Mouse (Mus musculus): Measurements from ENCODE around the gene 6330409D20Rik. TPM values are rescaled to one million over a fixed set of nuclear protein-coding genes. Genes with fewer than 3 reads are reported as not detected.

6330409D20Rik gene
- total RNA-seq (2021), result not detected
- long read RNA-seq, experiment 1, result 0 reads
- long read RNA-seq, experiment 2, result 0 reads

DNA sequence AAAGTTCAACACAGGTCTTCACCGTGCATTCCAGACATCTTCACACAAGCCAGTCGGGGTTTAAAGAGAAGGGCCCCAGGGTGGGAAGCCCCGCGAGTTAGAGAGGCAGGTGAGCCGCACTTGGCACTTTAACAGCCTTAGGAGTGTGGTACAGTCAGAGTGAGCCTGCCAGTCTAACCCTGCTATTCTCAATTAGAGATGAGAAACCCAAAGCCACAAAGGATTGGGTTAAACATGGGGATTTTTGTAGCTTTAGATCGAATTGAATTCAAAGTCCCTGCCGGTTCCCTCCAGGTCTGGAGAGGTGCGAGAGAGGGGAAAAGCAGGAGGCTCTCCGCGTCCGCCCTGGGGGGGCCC, at the start of gene 6330409D20Rik:
TSS of gene 6330409D20Rik (minus strand) at position 101 of the 357 bp plus-strand sequence.
- intact Hi-C loops (cut with DNase I), result no loop called here
- no peak for DNase-seq

DNA sequence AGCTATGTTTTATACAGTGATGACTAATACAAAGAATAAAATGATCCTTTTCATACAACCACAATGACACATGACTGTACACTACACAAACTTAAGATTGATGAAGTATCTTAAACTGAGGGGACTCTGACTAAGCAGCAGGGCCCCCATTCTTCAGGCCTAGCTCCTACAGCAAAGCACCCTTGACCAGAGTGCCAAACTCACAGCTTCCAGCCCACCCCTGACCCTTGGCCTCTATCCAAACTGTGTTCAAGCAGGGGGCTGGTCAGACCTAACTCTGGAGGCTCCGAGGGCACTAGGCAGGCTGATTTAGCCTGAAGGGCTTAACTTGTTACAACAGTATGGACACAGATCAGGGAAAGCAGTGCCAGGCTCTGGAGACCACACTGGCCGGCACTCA, 47.8 kb upstream of the 6330409D20Rik start:
- intact Hi-C loops (cut with DNase I), result loop anchor here (5.0 kb wide), 1 partner anchor 139 kb away; no protein-coding TSS in a partner anchor
- no peak for DNase-seq

DNA sequence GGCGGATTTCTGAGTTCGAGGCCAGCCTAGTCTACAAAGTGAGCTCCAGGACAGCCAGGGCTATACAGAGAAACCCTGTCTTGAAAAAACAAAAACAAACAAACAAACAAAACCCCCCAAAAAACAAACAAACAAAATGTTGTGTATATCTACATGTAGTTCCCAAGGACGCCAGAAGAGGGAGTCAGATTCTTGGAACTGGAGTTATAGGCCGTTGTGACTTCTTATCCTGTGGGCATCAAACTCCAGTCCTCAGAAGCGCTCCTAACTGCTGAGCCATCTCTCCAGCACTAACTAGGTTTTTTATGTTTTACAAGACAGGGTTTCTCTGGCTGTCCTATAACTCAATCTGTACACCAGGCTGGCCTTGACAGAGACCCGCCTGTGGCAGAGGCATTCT, 46.4 kb upstream of the 6330409D20Rik start:
- DNase-seq, result no peak
- intact Hi-C loops (cut with DNase I), result loop anchor here (5.0 kb wide), 1 partner anchor 140 kb away; no protein-coding TSS in a partner anchor

DNA sequence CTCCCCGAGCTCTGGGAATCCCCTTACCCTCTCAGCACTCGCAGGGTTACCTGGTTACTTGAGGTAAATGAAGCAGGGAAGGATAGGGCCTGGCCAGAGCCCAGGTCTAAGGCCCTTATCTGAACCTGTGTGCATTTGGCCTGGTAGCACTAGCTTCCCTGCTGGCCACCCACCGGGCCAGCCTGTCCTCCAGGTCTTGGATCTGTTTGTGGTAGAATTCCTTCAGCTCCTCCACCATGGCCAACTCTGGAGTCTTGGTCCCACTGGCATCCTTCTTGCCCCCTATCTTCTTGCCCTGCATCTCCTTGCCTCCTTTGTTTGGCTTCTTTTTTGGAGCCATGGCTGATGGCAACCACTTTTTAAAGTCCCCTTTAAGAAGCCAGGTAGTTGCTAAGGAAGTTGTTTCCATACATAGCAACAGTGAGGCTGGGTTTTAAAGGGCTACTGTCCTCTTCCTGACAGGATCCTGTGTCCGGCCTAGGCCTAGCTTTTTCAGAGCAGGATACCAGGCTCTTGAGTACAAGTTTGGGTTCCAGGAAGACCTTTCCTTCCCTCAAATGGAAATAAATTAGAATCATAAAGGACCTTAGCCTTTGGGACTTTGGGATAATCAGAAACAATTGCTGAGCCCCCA, 43.3 kb upstream of the 6330409D20Rik start, which contains the start of gene Cfap157:
TSS of gene Cfap157 (minus strand) at position 381 of the 634 bp plus-strand sequence.
- intact Hi-C loops (cut with DNase I), result no loop called here
- peak; percentile 30 to 37 for DNase-seq

DNA sequence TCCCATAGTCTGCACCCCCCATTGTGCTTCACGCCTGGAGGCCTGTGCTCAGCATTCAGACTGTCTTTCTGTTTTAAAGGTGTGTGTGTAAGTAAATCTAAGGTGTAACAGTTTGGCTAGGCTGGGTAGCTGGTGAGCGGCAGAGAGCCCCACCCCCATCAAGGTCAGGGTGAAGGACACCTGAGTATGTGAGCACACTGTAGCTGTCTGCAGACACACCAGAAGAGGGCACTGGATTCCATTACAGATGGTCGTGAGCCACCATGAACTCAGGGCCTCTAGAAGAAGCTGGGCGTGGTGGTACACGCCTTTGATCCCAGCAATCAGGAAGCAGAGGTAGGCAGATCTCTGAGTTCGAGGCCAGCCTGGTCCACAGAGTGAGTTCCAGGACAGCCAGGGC, 40.9 kb upstream of the 6330409D20Rik start:
- intact Hi-C loops (cut with DNase I), result no loop called here
- DNase-seq, result no peak

DNA sequence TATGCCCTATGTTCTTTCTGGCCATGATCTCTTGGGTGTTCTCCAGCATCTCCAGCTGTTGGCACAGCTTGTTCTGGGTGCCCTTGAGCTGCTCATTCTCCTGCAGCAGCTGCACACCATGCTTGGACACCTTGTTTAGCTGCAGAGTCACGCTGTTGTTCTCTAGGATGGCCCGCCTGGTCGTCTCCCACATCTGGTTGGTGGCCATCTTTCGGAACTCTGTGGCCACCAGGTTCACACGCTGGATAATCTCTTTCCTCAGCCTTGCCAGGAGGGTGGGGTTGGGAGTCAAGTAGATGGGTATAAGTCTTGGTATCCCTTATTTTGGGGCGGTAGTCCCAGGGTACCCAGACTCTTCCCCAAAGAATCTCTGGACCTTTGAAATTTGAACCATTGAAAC, 38.9 kb upstream of the 6330409D20Rik start:
- DNase-seq, result no peak
- intact Hi-C loops (cut with DNase I), result loop anchor here (1.0 kb wide), 1 partner anchor 78 kb away; no protein-coding TSS in a partner anchor

DNA sequence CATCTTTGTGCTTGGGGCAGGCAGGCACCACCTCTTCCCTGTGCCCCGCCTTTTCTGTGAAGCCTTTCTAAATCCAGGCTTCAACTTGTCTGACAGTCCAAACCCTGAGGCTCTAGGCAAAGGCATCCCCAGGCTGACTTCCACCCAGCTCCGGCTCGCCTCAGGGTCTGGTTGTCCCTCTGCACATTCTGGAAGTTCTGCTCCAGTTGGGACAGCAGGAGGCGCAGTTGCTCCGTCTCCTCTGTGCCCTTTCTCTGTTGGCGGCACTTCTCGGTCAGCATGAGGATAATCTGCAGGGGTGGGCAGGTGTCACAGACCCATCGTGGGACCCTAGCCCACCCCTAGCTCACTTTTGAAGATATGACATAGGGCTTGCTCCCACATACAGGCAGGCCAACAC, 38.3 kb upstream of the 6330409D20Rik start:
- intact Hi-C loops (cut with DNase I), result loop anchor here (1.0 kb wide), 1 partner anchor 78 kb away; no protein-coding TSS in a partner anchor
- DNase-seq, result peak; percentile 79 to 85

DNA sequence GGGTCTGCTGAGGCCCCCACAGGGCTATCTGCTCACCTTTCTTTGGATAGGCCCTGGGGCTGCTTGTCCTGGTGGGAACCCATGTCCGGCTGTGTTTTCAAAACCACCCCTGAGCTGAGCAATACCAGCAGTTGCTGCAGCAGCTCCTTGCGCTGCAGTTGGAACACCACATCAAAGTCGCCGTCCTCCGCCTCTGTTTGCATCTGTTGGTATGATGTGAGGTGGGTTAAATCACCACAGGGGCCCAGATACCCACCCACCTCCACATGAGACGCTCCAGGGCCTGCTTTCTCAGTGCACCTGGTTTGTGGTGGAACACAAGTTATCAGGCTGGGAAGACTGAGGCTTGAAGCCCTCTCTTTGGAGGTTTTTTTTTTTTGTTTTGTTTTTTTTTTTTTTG, 37.3 kb upstream of the 6330409D20Rik start:
- intact Hi-C loops (cut with DNase I), result no loop called here
- DNase-seq, result no peak

DNA sequence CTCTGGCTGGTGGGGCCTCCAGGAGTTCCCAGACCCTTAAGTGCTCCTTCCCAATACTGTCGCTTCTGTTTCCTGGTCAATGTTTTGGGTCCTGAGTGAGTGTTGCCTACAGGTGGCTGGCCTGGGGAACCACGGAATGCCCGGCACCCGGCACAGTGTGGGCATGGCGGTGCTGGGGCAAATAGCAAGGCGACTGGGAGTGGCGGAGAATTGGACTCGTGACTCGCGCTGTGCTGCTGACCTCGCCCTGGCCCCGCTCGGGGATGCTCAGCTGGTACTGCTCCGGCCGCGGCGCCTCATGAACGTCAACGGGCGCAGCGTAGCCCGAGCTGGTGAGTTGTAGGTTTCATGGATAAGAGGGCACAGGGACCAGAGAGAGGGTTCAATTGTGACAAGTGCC, 35.4 kb upstream of the 6330409D20Rik start:
- intact Hi-C loops (cut with DNase I), result loop anchor here (2.0 kb wide), 1 partner anchor 137 kb away; no protein-coding TSS in a partner anchor
- no peak for DNase-seq

DNA sequence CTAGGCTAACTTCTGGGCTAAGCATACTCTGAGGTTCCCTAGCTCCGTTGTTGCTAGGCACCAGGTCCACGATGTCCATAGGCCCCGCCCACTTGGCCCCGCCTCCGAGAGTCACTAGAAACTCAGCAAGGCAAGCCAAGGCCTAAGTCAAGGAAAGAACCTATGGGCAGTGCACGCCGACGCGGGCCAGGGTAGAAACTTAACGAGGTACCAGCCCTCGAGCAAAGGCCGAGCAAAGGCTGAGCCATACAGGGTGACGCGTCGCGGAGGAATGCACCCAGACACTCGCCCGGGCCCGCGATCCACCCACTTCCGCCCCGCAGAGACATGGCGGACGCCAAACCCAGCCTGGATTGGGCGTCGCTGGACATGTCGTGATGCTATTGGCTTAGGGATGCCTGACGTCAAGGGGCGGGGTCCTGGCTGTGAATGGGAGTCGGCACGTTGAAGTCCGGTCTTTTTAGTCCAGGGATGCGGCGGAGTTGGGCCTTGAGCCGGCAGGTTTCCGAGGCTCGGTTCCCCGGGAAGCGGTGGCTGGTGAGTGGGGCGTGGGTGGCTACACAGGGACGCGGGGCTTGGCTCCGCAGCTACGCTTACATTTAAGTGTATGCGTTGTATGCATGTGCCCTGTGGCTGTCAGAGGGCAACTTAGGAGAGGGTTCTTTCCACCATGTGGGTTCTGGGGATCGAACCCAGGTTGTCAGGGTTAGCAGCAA, 34.7 kb upstream of the 6330409D20Rik start, which contains the start of the genes Ttc16 and Ptrh1:
TSS of gene Ttc16 (minus strand) at position 275 of the 716 bp plus-strand sequence.
TSS of gene Ptrh1 (plus strand) at position 428 of the 716 bp plus-strand sequence.
- intact Hi-C loops (cut with DNase I), result loop anchor here (2.0 kb wide), 1 partner anchor 137 kb away; no protein-coding TSS in a partner anchor
- peak; percentile 96 to 99 for DNase-seq

DNA sequence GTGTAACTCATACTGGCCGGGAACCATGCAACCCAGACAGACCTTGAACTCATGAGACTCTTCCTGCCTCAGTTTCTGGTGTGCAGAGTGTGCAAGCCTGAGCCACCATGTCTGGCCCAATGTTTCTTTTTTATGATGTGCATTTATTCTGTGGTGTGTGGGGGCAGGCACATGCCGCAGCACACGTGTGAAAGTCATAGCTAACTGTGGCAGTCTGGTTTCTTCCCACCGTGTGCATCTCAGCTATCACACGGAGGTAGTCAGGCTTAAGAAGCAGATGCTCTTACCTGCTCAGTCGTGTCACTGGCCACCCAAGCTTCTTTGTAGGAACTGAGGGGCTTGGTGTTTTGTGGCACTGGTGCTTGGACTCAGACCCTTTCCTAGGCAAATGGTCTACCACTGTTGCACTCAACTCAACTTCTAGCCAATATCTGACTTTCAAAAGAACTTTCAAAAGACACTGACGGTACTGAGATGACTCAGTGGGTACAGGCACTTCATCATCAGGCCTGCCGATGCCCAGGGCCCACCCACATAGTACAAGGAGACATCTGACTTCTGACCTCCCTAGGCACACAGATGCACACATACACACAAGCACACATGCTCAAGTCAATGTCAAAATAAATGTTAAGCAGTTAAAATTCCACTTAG, 31.9 kb upstream of the 6330409D20Rik start:
- DNase-seq, result no peak
- intact Hi-C loops (cut with DNase I), result no loop called here

DNA sequence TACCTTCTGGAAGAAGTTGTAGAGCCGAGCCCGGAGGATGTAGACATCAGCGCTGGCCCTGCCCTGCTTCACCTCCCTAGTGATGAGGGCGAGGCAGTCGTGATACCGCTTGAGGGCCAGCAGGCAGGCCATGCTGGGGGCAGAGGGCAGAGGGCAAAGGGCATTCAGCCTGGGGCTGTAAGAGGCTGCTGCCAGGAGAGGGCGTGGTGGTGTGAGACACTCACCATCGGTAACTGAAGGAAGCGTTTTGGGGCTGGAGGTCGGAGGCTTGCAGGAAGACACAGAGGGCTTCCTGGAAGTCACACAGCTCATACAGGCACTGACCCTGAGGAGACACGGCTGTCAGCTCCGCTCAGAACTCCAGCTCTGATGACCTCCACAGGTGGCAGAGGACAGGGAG, 31.1 kb upstream of the 6330409D20Rik start:
- intact Hi-C loops (cut with DNase I), result no loop called here

DNA sequence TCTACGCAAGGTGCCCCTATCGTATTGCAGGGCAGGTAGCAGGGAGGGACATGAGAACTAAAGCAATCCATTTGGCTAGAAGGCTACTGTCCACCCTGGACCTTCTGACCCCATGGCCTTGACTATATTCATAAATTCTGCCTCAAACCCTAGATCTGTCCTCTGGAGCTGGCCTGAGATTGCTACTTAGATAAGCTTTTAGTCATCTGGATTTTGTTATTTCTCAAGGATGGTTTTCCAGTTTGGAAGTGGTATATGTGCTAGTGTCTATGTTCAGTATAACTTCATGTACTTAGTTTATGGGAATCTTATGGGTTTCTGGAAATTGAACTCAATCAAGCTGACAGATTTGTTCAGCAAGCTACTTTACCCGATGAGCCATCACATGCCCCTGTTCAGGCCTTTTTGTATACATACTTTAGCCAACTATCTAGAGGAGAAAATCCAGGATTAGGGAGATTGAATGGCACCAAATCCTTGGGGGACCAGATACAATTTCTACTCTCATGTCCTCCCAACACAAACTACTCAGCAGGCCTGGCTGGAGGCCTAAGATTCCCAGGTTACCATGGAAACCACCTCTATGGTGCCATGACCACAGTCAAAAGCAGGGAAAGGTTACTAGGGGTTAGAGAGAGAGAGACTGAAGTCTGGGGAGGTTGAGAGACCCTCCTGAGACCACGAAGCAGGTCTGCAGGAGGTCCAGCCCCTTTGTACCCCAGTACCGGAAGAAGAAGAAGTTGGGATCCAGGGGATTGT, 28.7 kb upstream of the 6330409D20Rik start:
- no peak for DNase-seq
- intact Hi-C loops (cut with DNase I), result no loop called here

More for the DNA sequence above, 31.1 kb upstream of the 6330409D20Rik start:
- DNase-seq, result no peak

DNA sequence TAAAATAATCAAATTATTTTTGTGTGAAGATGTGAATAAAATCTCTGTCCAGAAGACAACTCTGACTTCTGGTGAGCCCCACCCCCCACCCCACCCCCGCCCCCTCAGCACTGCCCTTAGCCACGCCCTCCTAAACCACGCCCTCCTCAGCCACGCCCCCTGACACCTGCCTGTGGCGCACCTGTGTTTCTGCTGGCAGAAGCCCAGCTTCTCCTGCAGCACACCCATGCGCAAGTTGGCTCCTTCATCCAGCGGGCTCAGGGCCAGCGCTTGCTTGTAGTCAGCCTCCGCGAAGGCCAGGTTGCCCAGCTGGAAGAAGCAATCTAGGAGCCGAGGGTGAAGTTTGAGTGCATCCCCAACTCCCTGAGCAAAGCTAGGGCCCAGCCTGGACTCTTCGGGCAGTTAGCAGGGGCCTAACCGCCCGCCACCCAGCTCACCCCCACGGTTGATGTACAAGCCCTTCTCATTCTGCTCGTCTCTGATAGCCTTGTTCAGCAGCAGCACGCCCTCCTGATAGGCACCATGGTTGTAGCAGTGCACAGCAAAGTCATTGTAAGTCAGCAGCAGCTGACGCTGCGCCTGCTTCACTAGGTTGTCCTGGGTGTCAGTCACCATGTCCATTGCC, 28.0 kb upstream of the 6330409D20Rik start:
- no peak for DNase-seq
- intact Hi-C loops (cut with DNase I), result no loop called here

DNA sequence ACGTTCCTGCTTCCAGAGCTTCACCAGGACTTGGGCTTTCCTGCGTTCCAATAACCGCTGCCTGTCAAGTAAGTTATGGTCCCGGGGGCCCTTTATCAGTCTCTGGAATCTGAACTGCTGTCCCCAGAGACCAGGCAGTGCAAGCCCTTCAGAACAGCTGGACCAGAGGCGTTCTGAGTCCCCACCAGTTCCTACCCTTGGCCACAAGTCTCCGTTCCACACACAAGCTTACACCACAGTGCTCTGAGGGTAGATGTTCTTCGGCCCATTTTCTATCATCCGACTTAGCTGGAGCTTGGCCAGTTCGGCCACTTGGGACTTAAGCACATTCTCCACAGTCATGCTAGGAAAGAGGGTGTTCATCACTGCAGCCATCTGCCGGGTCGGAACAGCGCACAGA, 26.4 kb upstream of the 6330409D20Rik start:
- intact Hi-C loops (cut with DNase I), result no loop called here

DNA sequence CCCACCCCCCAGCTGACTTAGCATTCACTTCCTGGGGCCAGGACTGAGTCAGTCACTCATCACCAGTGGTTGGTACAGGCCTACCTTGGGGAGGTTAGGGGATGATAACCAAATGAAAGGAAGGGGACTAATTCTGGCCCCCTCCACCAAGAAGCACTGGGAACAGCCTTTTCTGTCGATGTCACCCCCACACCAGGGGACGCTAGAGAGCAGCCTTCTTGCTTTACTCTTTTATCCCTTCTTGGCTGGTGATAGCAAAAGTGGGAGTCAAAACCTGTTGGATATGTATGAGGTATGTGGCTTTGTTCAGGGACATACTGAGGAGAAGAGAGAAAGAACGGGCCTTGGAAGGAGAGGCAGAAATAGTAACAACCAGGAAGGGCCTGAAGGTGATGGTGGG, 22.5 kb upstream of the 6330409D20Rik start:
- intact Hi-C loops (cut with DNase I), result no loop called here
- no peak for DNase-seq

More for the DNA sequence above, 26.4 kb upstream of the 6330409D20Rik start:
- DNase-seq, result no peak

DNA sequence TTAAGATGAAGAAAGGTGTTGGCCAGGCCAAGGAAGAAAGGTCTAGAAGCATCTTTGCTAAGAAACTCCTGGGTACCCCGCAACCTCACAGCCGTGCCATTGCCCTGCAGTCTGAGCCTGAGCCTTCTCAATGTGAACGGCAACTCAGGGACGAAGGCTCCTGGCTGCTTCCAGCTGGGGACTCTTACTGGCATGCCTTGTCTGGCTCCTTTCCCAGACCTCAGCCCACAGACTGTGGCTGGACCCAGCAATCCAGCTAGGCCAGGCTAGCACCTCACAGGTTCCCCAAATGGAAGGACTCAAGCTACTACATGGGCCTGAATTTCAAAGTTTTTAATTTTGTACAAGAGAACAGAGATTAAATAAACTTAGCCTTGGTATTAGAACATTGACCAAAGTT, 21.0 kb upstream of the 6330409D20Rik start:
- DNase-seq, result no peak
- intact Hi-C loops (cut with DNase I), result no loop called here

DNA sequence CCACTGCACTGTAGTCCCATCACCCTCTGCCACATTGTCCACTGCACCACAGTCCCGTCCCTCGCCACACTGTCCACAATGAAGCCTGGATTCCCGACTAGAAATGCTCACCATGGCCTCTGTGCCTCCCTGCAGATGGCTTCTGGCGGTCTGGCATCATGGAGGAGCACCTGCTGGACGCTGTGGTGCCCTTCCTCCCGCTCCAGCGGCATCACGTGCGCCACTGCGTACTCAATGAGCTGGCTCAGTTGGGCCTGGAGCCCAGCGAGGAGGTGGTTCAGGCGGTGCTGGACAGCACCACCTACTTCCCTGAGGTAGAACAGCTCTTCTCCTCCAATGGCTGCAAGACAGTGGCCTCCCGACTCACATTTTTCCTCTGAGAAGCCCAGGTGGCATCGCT, 20.5 kb upstream of the 6330409D20Rik start:
- DNase-seq, result no peak
- intact Hi-C loops (cut with DNase I), result no loop called here

DNA sequence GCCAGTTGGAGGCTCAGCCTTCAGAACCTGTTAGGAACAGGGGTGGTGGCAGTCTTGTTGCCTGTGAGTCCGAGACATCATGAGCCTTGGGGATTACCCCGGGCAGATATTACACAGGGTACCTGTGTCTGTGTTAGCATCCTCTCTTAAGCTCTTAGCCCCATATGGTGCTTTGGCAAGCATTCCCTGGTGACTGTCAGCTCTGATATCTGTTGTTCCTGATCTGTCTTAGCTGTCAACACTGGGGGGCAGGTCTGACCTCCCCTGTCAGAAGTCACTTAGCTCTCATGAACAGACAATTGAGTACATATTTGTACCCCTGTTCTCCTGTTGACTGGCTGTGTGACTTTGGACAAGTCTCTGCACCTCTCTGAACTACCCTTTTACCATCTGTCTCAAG, 18.2 kb upstream of the 6330409D20Rik start:
- intact Hi-C loops (cut with DNase I), result no loop called here
- DNase-seq, result no peak

DNA sequence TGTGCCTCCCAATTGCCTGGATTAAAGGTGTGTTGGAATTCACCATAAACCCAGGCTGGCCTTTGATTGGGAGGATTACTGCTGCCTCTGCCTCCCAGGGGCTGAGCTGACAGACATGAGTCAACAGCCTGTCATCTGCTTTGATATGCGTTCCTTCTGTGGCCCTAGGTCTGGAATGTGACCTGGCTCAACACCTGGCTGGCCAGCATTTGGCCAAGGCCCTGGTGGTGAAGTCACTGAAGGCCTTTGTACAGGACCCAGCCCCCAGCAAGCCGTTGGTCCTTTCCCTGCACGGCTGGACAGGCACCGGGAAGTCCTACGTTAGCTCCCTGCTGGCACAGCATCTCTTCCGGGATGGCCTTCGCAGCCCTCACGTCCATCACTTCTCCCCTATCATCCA, 17.7 kb upstream of the 6330409D20Rik start:
- DNase-seq, result no peak
- intact Hi-C loops (cut with DNase I), result no loop called here

Measured in heart, postnatal 14 days (tissue).